Mouse (Mus musculus): ENCODE results near the gene Dcaf17. TPM values are rescaled to one million over a fixed set of nuclear protein-coding genes. Genes with fewer than 3 reads are reported as not detected.

The Dcaf17 gene
- polyA plus RNA-seq, 1 experiment from 2014 or later: 43.6 TPM

GRCm38 (mm10) chr2:71039522-71040121 lies 15.5 kb upstream of the Dcaf17 start:
- DNase-seq (ENCODE audit: low spot score) (peak; percentile 85), ATAC-seq (replicated peaks; ENCODE audit: low FRiP score) (no peak)
- no peaks in the 10 kb centered on the region for H3K9me3 ChIP-seq (ENCODE audit: control insufficient read depth, low read length)
- H3K27ac ChIP-seq (ENCODE audit: low read depth, low read length): no peak overlapping the region
- no peaks in the 10 kb centered on the region for H3K4me1 ChIP-seq (replicated peaks; ENCODE audit: control insufficient read depth, insufficient read depth, low read length)
- no peaks in the 10 kb centered on the region for H3K27me3 ChIP-seq (ENCODE audit: control insufficient read depth, insufficient read depth, low read length)
- H3K9ac ChIP-seq (ENCODE audit: low read length): no peak overlapping the region
- WGBS: 49% methylated on average over 11 of the region's 11 CpGs
- H3K4me2 ChIP-seq (ENCODE audit: low read depth, low read length, severe bottlenecking): no peak overlapping the region
- no peaks in the 10 kb centered on the region for H3K36me3 ChIP-seq (ENCODE audit: control insufficient read depth, insufficient read depth, low read length)
- no peak overlapping the region for H3K4me3 ChIP-seq (ENCODE audit: low read depth, low read length)

- H3K4me2 ChIP-seq (ENCODE audit: low read depth, low read length, severe bottlenecking): no peak overlapping the region
- H3K4me1 ChIP-seq (replicated peaks; ENCODE audit: control insufficient read depth, insufficient read depth, low read length): no peaks in the 10 kb centered on the region
- 75% methylated on average over 6 of the region's 6 CpGs for WGBS
- H3K36me3 ChIP-seq (ENCODE audit: control insufficient read depth, insufficient read depth, low read length): no peaks in the 10 kb centered on the region
- DNase-seq (ENCODE audit: low spot score) (no peak), ATAC-seq (replicated peaks; ENCODE audit: low FRiP score) (no peak)
- no peaks in the 10 kb centered on the region for H3K9me3 ChIP-seq (ENCODE audit: control insufficient read depth, low read length)
- no peaks in the 10 kb centered on the region for H3K27me3 ChIP-seq (ENCODE audit: control insufficient read depth, insufficient read depth, low read length)
- no peak overlapping the region for H3K9ac ChIP-seq (ENCODE audit: low read length)
- no peak overlapping the region for H3K27ac ChIP-seq (ENCODE audit: low read depth, low read length)
- H3K4me3 ChIP-seq (ENCODE audit: low read depth, low read length): no peak overlapping the region
These were observed 9.0 kb upstream of the Dcaf17 start for GRCm38 (mm10) chr2:71046151-71046550.

GRCm38 (mm10) chr2:71046751-71047320 lies 8.3 kb upstream of the Dcaf17 start:
- no peak overlapping the region for H3K4me3 ChIP-seq (ENCODE audit: low read depth, low read length)
- H3K9ac ChIP-seq (ENCODE audit: low read length): no peak overlapping the region
- no peak overlapping the region for H3K4me2 ChIP-seq (ENCODE audit: low read depth, low read length, severe bottlenecking)
- WGBS: 88% methylated on average over 6 of the region's 6 CpGs
- H3K9me3 ChIP-seq (ENCODE audit: control insufficient read depth, low read length): no peaks in the 10 kb centered on the region
- DNase-seq (ENCODE audit: low spot score) (no peak), ATAC-seq (replicated peaks; ENCODE audit: low FRiP score) (no peak)
- H3K27ac ChIP-seq (ENCODE audit: low read depth, low read length): no peak overlapping the region
- H3K4me1 ChIP-seq (replicated peaks; ENCODE audit: control insufficient read depth, insufficient read depth, low read length): no peaks in the 10 kb centered on the region
- no peaks in the 10 kb centered on the region for H3K27me3 ChIP-seq (ENCODE audit: control insufficient read depth, insufficient read depth, low read length)
- no peaks in the 10 kb centered on the region for H3K36me3 ChIP-seq (ENCODE audit: control insufficient read depth, insufficient read depth, low read length)

GRCm38 (mm10) chr2:71048896-71049295 lies 6.2 kb upstream of the Dcaf17 start:
- H3K27ac ChIP-seq (ENCODE audit: low read depth, low read length): no peak overlapping the region
- DNase-seq (ENCODE audit: low spot score): no peak
- no peaks in the 10 kb centered on the region for H3K4me1 ChIP-seq (replicated peaks; ENCODE audit: control insufficient read depth, insufficient read depth, low read length)
- no peaks in the 10 kb centered on the region for H3K9me3 ChIP-seq (ENCODE audit: control insufficient read depth, low read length)
- 72% methylated on average over 12 of the region's 12 CpGs for WGBS
- H3K4me3 ChIP-seq (ENCODE audit: low read depth, low read length): no peak overlapping the region
- no peaks in the 10 kb centered on the region for H3K36me3 ChIP-seq (ENCODE audit: control insufficient read depth, insufficient read depth, low read length)
- no peak overlapping the region for H3K4me2 ChIP-seq (ENCODE audit: low read depth, low read length, severe bottlenecking)
- no peak for ATAC-seq (replicated peaks; ENCODE audit: low FRiP score)
- no peaks in the 10 kb centered on the region for H3K27me3 ChIP-seq (ENCODE audit: control insufficient read depth, insufficient read depth, low read length)
- no peak overlapping the region for H3K9ac ChIP-seq (ENCODE audit: low read length)

- Histone ChIP-seq H3K9me3 (ENCODE audit: control insufficient read depth, low read length) (no peaks in the 10 kb centered on the region), H3K4me3 (ENCODE audit: low read depth, low read length) (no peak overlapping the region), H3K4me2 (ENCODE audit: low read depth, low read length, severe bottlenecking) (no peak overlapping the region), H3K27me3 (ENCODE audit: control insufficient read depth, insufficient read depth, low read length) (no peaks in the 10 kb centered on the region), H3K4me1 (replicated peaks; ENCODE audit: control insufficient read depth, insufficient read depth, low read length) (0 out of 2 replicates have a peak, but pooled peaks cover 4% of the 10 kb centered on the region), H3K9ac (ENCODE audit: low read length) (no peak overlapping the region), H3K36me3 (ENCODE audit: control insufficient read depth, insufficient read depth, low read length) (no peaks in the 10 kb centered on the region), H3K27ac (ENCODE audit: low read depth, low read length) (no peak overlapping the region)
- 91% methylated on average over 7 of the region's 7 CpGs for WGBS
- ATAC-seq (replicated peaks; ENCODE audit: low FRiP score) (no peak), DNase-seq (ENCODE audit: low spot score) (no peak)
These were observed 4.6 kb upstream of the Dcaf17 start for GRCm38 (mm10) chr2:71050511-71050910.

- DNase-seq (ENCODE audit: low spot score) (no peak), ATAC-seq (replicated peaks; ENCODE audit: low FRiP score) (no peak)
- H3K36me3 ChIP-seq (ENCODE audit: control insufficient read depth, insufficient read depth, low read length): no peaks in the 10 kb centered on the region
- peak overlapping the region; percentile 76 for H3K4me3 ChIP-seq (ENCODE audit: low read depth, low read length)
- H3K9me3 ChIP-seq (ENCODE audit: control insufficient read depth, low read length): no peaks in the 10 kb centered on the region
- no peak overlapping the region for H3K27ac ChIP-seq (ENCODE audit: low read depth, low read length)
- H3K27me3 ChIP-seq (ENCODE audit: control insufficient read depth, insufficient read depth, low read length): no peaks in the 10 kb centered on the region
- 55% methylated on average over 9 of the region's 9 CpGs for WGBS
- peak overlapping the region; percentile 48 for H3K4me2 ChIP-seq (ENCODE audit: low read depth, low read length, severe bottlenecking)
- H3K4me1 ChIP-seq (replicated peaks; ENCODE audit: control insufficient read depth, insufficient read depth, low read length): 0 out of 2 replicates have a peak, but pooled peaks cover 4% of the 10 kb centered on the region
- peak overlapping the region; percentile 59 for H3K9ac ChIP-seq (ENCODE audit: low read length)
These were observed 412 bp upstream of the Dcaf17 start for GRCm38 (mm10) chr2:71054716-71055115.

- 13% methylated on average over 21 of the region's 21 CpGs for WGBS
- no peaks in the 10 kb centered on the region; the same call in 1 of the 2 replicates for H3K36me3 ChIP-seq (ENCODE audit: control insufficient read depth, insufficient read depth, low read length)
- peak overlapping the region; percentile 48 for H3K4me2 ChIP-seq (ENCODE audit: low read depth, low read length, severe bottlenecking)
- 0 out of 2 replicates have a peak, but pooled peaks cover 4% of the 10 kb centered on the region for H3K4me1 ChIP-seq (replicated peaks; ENCODE audit: control insufficient read depth, insufficient read depth, low read length)
- peak overlapping the region; percentile 89 for H3K27ac ChIP-seq (ENCODE audit: low read depth, low read length)
- H3K9ac ChIP-seq (ENCODE audit: low read length): peak overlapping the region; percentile 87
- ATAC-seq (replicated peaks; ENCODE audit: low FRiP score): no peak
- no peaks in the 10 kb centered on the region for H3K9me3 ChIP-seq (ENCODE audit: control insufficient read depth, low read length)
- DNase-seq (ENCODE audit: low spot score): no peak
- peak overlapping the region; percentile 76 for H3K4me3 ChIP-seq (ENCODE audit: low read depth, low read length)
- H3K27me3 ChIP-seq (ENCODE audit: control insufficient read depth, insufficient read depth, low read length): no peaks in the 10 kb centered on the region
These were observed 1.1 kb downstream of the Dcaf17 start for GRCm38 (mm10) chr2:71056115-71056835.

GRCm38 (mm10) chr2:71071601-71072000 lies 16.5 kb downstream of the Dcaf17 start:
- H3K36me3 ChIP-seq (ENCODE audit: control insufficient read depth, insufficient read depth, low read length): no peaks in the 10 kb centered on the region; the same call in 1 of the 2 replicates
- no peak overlapping the region for H3K4me2 ChIP-seq (ENCODE audit: low read depth, low read length, severe bottlenecking)
- H3K9me3 ChIP-seq (ENCODE audit: control insufficient read depth, low read length): no peaks in the 10 kb centered on the region
- no peak overlapping the region for H3K4me3 ChIP-seq (ENCODE audit: low read depth, low read length)
- 95% methylated on average over 4 of the region's 4 CpGs for WGBS
- no peaks in the 10 kb centered on the region for H3K27me3 ChIP-seq (ENCODE audit: control insufficient read depth, insufficient read depth, low read length)
- DNase-seq (ENCODE audit: low spot score) (no peak), ATAC-seq (replicated peaks; ENCODE audit: low FRiP score) (no peak)
- no peaks in the 10 kb centered on the region for H3K4me1 ChIP-seq (replicated peaks; ENCODE audit: control insufficient read depth, insufficient read depth, low read length)
- no peak overlapping the region for H3K27ac ChIP-seq (ENCODE audit: low read depth, low read length)
- H3K9ac ChIP-seq (ENCODE audit: low read length): no peak overlapping the region

Measured in forebrain, embryonic 11.5 days (tissue).